Mouse (Mus musculus) forebrain, embryonic 13.5 days (tissue): ENCODE results near the gene Ttc38. TPM values are rescaled to one million over a fixed set of nuclear protein-coding genes. Genes with fewer than 3 reads are reported as not detected.

Experiments used
- ATAC-seq: fragments of 200-750 bp; cut with Nextera tagmentation; 2 replicates; pipeline ENCODE4 v1.8.0; 2017
- H3K27ac ChIP-seq: fragments of 300-500 bp; sonication (generic); 2 replicates; pipeline ENCODE4 v1.5.1; 2015; ENCODE audit warnings: inconsistent platforms, mild to moderate bottlenecking, moderate library complexity
- H3K27me3 ChIP-seq: fragments of 300-500 bp; sonication (generic); 2 replicates; pipeline ENCODE4 v1.6.1; 2015; ENCODE audit warnings: mild to moderate bottlenecking, inconsistent platforms
- H3K36me3 ChIP-seq: fragments of 300-500 bp; sonication (generic); 2 replicates; pipeline ENCODE4 v1.6.1; 2015; ENCODE audit warnings: mild to moderate bottlenecking, inconsistent platforms; ENCODE audit not compliant: poor library complexity, severe bottlenecking
- H3K4me1 ChIP-seq: fragments of 300-500 bp; sonication (generic); 2 replicates; pipeline ENCODE4 v1.6.1; 2015; ENCODE audit warnings: inconsistent platforms
- H3K4me2 ChIP-seq: fragments of 300-500 bp; sonication (generic); 2 replicates; pipeline ENCODE4 v1.6.1; 2015; ENCODE audit warnings: inconsistent platforms, mild to moderate bottlenecking, moderate library complexity
- H3K4me3 ChIP-seq: fragments of 300-500 bp; sonication (generic); 2 replicates; pipeline ENCODE4 v1.5.1; 2015; ENCODE audit warnings: mild to moderate bottlenecking, inconsistent platforms
- H3K9ac ChIP-seq: fragments of 300-500 bp; sonication (generic); 2 replicates; pipeline ENCODE4 v1.6.1; 2015; ENCODE audit warnings: mild to moderate bottlenecking, inconsistent platforms
- H3K9me3 ChIP-seq: fragments of 300-500 bp; sonication (generic); replicated peaks from 2 replicates; pipeline ENCODE4 v1.6.1; 2016; ENCODE audit warnings: inconsistent platforms
- WGBS: fragments of 180-500 bp; shearing (Covaris S2); methylation state at CpG from one replicate; pipeline ENCODE4 v1.1.7; 2015; 5-methylcytosine and 5-hydroxymethylcytosine counted together
- polyA plus RNA-seq: library from polyadenylated mRNA; unstranded; fragments of >200 nt; fragmentation: Nextera tagmentation; extraction: Ambion mirVana; gene quantifications from 2 replicates; pipeline ENCODE4 v1.2.1, GENCODE M21; 2015

Ttc38 gene
- 2.9 and 3.4 TPM in 2 replicates for polyA plus RNA-seq

DNA sequence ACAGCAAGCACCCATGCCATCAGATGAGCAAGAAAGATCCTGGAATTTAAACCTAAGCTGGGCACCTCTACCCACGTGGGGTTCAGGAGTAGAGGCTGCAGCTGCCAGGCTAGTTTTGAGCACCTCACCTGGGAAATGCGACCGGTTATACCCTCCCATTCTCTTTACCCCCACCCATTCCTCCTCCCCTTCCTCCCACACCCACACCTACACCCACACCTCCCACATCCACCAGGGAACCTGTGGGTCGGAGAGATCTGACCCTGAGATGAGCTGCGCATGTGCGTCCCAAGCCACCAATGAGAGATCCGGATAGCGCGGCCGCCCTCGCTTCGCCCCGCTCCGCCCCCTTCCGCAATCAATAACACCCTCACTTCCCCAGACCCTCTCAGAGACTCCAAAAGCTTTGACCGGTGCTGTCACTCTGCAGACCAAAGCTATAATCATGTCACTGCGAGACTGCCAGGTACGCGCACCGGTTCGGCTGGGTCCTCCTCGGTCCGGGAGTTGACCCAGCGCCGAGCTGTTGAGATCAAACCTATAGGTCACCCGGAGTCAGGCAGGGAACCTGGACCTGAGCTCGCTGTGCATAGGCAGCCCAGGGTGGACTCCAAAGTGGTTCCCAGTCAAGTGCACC is at the start of gene Ttc38:
TSS of gene Ttc38 (plus strand) at position 353 of the 637 bp plus-strand sequence.
- Histone ChIP-seq H3K4me3 (peak within 1 kb of the TSS; percentile 51), H3K27me3 (no peaks in the 10 kb centered on the region; the same call in 1 of the 2 replicates), H3K36me3 (no peaks in the 10 kb centered on the region), H3K9ac (peak within 1 kb of the TSS; percentile 77), H3K4me1 (peaks cover 12% of the 10 kb centered on the region), H3K9me3 (no peaks in the 10 kb centered on the region), H3K4me2 (peak within 1 kb of the TSS; percentile 82), H3K27ac (no peak within 1 kb of the TSS; the same call in 1 of the 2 replicates)
- ATAC-seq = peak; percentile 91
- WGBS = 1% methylated on average over 27 of the region's 27 CpGs

DNA sequence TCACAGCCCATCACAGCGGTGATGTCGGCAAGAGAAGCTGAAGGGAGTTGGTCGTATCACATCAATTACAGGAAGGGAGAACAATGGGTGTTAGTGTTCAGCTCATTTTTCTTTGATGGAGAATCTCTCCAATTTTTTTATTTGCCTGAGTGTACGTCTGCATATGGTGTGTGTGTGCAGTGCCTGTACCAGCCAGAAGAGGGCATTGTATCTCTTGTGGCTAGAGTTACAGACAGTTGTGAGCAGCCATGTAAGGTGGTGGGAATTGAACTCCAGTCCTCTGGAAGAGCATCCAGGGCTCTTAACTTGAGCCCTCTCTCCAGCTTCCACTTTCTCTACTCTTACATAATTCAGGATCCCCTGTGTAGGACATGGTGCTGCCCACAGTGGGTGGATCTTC is 49.0 kb upstream of the Ttc38 start:
- no peak for ATAC-seq
- Histone ChIP-seq H3K27me3 (no peaks in the 10 kb centered on the region), H3K9me3 (no peaks in the 10 kb centered on the region), H3K9ac (no peak overlapping the region), H3K4me1 (no peaks in the 10 kb centered on the region), H3K36me3 (no peaks in the 10 kb centered on the region), H3K4me3 (no peak overlapping the region), H3K27ac (no peak overlapping the region), H3K4me2 (no peak overlapping the region)
- 96% methylated on average over 4 of the region's 4 CpGs for WGBS

DNA sequence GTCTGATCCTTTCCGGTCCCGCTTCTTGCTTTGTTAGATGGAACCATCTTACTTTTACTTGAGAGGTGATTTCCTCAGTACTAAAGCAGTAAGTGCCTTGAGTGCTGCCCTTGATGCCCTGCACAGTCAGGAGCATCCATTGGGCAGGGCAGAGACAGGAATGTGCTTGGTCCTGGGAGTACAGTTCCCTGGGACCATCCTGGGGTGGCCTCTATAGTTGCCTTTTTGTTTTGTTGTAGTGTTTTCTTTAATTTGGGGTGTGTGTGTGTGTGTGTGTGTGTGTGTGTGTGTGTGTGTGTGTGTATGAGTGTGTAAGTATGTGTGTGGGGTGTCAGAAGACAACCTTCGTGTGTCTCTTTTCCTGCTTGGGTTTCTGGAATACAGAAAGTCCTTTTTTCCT is 47.8 kb upstream of the Ttc38 start:
- no peak overlapping the region for H3K4me3 ChIP-seq
- H3K36me3 ChIP-seq = no peaks in the 10 kb centered on the region
- H3K27ac ChIP-seq = no peak overlapping the region
- no peak overlapping the region for H3K9ac ChIP-seq
- no peak for ATAC-seq
- H3K27me3 ChIP-seq = no peaks in the 10 kb centered on the region
- no peaks in the 10 kb centered on the region for H3K4me1 ChIP-seq
- 95% methylated on average over 3 of the region's 3 CpGs for WGBS
- no peak overlapping the region for H3K4me2 ChIP-seq
- H3K9me3 ChIP-seq = no peaks in the 10 kb centered on the region

DNA sequence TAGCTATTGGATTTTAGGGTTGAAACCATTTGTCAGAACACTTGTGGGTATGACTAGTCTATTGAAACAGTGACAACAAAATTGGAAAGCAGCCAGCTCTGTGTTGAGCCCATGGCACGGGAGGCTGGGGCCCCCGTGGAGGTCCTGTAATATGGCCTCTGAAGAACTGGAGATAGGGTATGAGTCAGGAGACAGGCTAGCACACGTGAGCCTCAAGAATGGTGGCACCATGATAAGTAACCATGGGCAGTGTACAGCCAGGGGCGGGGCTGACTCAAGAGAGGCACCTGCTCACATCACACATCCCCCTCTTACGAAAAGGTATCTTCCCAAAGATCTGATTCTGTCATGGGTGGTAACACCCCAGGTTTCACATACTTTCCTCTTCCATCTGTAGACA is 45.4 kb upstream of the Ttc38 start:
- Histone ChIP-seq H3K36me3 (no peaks in the 10 kb centered on the region), H3K4me3 (no peak overlapping the region), H3K4me2 (no peak overlapping the region), H3K4me1 (no peaks in the 10 kb centered on the region), H3K27ac (no peak overlapping the region), H3K27me3 (no peaks in the 10 kb centered on the region), H3K9ac (no peak overlapping the region), H3K9me3 (no peaks in the 10 kb centered on the region)
- no peak for ATAC-seq
- WGBS = 68% methylated on average over 5 of the region's 5 CpGs

DNA sequence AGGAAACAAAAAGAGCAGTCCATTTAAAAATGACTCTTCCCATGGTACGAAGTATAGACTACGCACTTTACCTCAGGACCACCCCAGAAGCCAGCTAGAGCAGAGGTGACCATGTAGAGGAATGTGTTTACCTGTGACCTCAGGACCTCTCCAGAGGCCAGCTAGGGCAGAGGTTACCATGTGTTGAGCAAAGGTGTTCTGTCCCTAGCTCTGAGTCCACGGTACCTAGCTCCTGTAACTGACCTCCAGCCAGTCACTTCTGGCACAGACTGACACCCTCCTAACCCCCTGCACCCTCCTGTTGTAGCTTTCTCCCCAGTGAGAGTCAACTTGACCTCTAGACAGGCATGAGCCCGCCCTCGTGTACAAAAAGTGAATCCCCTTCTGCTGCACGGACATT is 44.6 kb upstream of the Ttc38 start:
- Histone ChIP-seq H3K9me3 (no peaks in the 10 kb centered on the region), H3K27me3 (no peaks in the 10 kb centered on the region), H3K4me2 (no peak overlapping the region), H3K27ac (no peak overlapping the region), H3K4me1 (no peaks in the 10 kb centered on the region), H3K36me3 (no peaks in the 10 kb centered on the region), H3K9ac (no peak overlapping the region), H3K4me3 (no peak overlapping the region)
- ATAC-seq = no peak
- WGBS = 92% methylated on average over 6 of the region's 6 CpGs

DNA sequence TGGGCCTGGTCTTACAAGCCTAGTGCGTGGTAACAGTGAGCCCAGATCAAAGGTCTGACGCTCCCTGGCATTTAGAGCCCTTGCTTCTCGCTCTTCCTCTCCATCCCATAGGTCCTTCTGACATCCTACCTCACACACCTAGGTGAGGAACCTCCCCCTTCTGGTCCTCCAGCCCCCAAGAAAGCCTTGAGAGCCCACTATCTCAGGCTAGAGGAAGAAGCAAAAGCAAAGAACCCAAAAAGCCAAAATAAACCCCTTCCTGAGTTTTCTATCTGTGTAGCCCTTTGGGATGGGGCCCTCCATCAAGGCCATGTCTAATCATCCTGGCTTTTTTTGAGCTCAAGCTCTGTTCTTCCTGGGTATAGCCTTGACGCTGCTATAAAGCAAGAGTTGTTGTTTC is 44.1 kb upstream of the Ttc38 start:
- H3K4me2 ChIP-seq = no peak overlapping the region
- no peak overlapping the region for H3K9ac ChIP-seq
- H3K4me1 ChIP-seq = no peaks in the 10 kb centered on the region
- 87% methylated on average over 4 of the region's 4 CpGs for WGBS
- no peaks in the 10 kb centered on the region for H3K27me3 ChIP-seq
- no peaks in the 10 kb centered on the region for H3K36me3 ChIP-seq
- no peak overlapping the region for H3K4me3 ChIP-seq
- no peaks in the 10 kb centered on the region for H3K9me3 ChIP-seq
- H3K27ac ChIP-seq = no peak overlapping the region
- no peak for ATAC-seq

DNA sequence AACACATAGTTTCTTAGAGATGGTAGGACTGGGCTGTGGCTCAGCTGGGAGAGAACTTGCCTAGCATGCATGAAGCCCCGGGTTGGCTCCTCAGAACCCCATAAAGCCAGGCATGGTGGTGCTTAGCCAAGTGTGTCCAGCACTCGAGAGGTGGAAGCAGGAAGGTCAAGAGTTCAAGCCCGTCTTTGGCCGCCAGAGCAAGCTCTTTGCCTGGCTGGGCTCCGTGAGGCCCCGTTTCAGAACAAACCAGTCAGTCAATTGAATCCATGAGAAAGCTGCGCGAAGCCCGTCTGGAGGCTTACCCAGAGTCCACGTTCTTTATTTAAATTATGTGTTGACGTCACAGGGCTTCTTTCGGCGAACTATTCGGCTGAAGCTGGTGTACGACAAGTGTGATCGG is 43.5 kb upstream of the Ttc38 start:
- no peaks in the 10 kb centered on the region for H3K27me3 ChIP-seq
- WGBS = 84% methylated on average over 16 of the region's 16 CpGs
- ATAC-seq = no peak

DNA sequence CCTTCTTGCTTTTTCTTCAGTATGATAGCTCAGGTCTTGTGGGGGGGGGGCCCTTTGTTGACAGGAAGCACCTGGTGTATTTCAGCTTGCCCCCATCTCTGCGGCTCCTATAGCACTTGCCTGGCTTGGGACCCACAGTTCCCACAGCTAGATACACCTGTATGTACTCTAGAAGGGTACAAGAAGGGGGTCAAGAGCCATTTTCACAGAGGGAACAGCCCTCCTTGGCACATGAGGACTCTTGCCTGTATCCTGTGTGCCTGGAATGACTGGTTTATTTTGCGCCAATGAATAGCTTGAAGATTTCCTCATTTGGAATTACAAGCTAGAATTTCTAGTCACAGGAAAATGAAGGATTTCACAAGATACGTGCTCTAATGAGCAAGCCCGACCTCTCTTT is 40.7 kb upstream of the Ttc38 start:
- Histone ChIP-seq H3K36me3 (no peaks in the 10 kb centered on the region), H3K27ac (no peak overlapping the region), H3K4me2 (no peak overlapping the region), H3K9me3 (no peaks in the 10 kb centered on the region), H3K4me3 (no peak overlapping the region), H3K4me1 (no peaks in the 10 kb centered on the region), H3K9ac (no peak overlapping the region), H3K27me3 (no peaks in the 10 kb centered on the region)
- WGBS = 86% methylated on average over 4 of the region's 4 CpGs
- no peak for ATAC-seq

More for the DNA sequence above, 43.5 kb upstream of the Ttc38 start:
- Histone ChIP-seq H3K4me3 (no peak overlapping the region), H3K27ac (no peak overlapping the region), H3K4me2 (no peak overlapping the region), H3K9me3 (no peaks in the 10 kb centered on the region), H3K9ac (no peak overlapping the region), H3K36me3 (no peaks in the 10 kb centered on the region), H3K4me1 (no peaks in the 10 kb centered on the region)

DNA sequence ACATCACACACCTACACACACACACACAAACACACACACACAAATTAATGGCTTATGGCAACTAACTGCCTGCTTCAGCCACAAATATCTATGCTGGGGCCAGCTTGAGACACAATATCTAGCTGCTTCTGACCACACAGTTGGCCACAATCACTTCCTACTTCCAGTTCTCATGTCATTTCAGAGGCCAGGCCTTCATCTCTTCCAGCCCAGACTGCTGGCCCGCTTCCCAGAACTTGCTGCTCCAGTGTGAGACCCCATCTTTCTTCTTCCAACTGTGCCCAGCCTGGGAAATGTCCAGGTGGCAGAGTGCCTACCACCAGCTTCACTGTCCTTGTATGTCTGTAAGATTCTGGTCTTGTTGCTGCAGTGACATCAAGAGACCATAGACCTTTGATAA is 39.3 kb upstream of the Ttc38 start:
- no peak for ATAC-seq
- no peak overlapping the region for H3K27ac ChIP-seq
- H3K9me3 ChIP-seq = no peaks in the 10 kb centered on the region
- 62% methylated on average over 1 of the region's 1 CpGs for WGBS
- no peaks in the 10 kb centered on the region for H3K27me3 ChIP-seq
- no peaks in the 10 kb centered on the region for H3K36me3 ChIP-seq
- no peak overlapping the region for H3K4me3 ChIP-seq
- H3K4me2 ChIP-seq = no peak overlapping the region
- no peaks in the 10 kb centered on the region for H3K4me1 ChIP-seq
- no peak overlapping the region for H3K9ac ChIP-seq

DNA sequence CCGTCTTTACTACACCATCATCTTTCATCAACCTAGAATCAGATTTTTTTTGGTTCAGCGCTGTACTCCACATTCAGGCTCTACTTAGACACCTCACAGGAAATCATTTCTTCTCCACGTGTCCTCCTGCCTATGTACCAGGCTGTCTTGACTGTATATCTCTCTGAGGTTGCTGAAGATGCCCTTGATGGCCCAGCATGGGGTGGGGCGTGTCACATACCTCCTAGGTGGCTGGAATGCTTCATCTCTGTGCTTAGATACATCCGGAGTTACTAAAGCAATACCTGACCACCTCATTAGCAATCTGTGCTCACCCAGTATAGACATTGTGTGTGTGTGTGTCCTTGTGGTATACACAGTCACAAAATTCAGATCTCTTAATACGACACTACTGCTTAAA is 36.6 kb upstream of the Ttc38 start:
- Histone ChIP-seq H3K36me3 (no peaks in the 10 kb centered on the region), H3K27me3 (no peaks in the 10 kb centered on the region), H3K4me2 (no peak overlapping the region), H3K9ac (no peak overlapping the region), H3K27ac (no peak overlapping the region), H3K9me3 (no peaks in the 10 kb centered on the region), H3K4me1 (no peaks in the 10 kb centered on the region), H3K4me3 (no peak overlapping the region)
- WGBS = 82% methylated on average over 6 of the region's 6 CpGs
- no peak for ATAC-seq

DNA sequence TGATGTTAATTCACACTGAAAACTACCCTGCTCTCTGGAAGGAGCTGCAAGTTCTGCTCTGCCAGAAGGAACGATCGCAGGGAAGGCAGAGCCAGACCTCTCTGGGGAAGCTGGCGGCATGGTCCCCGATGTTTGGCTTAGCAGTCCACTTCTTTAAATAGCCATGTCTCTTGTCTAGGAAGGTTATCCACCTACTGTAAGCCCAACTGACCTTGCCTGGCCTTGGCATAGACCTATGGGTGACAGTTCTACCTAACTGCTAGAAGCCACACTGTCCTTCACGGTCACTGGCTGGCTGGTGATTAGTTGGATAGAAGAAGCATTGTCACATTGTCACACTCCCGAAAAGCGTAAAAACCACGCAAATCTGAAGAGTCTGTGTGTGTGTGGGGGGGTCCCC is 33.4 kb upstream of the Ttc38 start:
- WGBS = 95% methylated on average over 8 of the region's 8 CpGs
- no peak overlapping the region for H3K27ac ChIP-seq
- no peaks in the 10 kb centered on the region for H3K9me3 ChIP-seq
- no peak overlapping the region for H3K9ac ChIP-seq
- ATAC-seq = no peak
- 0 out of 2 replicates have a peak, but pooled peaks cover 4% of the 10 kb centered on the region for H3K4me1 ChIP-seq
- H3K27me3 ChIP-seq = no peaks in the 10 kb centered on the region
- no peaks in the 10 kb centered on the region for H3K36me3 ChIP-seq
- no peak overlapping the region for H3K4me3 ChIP-seq
- no peak overlapping the region for H3K4me2 ChIP-seq

DNA sequence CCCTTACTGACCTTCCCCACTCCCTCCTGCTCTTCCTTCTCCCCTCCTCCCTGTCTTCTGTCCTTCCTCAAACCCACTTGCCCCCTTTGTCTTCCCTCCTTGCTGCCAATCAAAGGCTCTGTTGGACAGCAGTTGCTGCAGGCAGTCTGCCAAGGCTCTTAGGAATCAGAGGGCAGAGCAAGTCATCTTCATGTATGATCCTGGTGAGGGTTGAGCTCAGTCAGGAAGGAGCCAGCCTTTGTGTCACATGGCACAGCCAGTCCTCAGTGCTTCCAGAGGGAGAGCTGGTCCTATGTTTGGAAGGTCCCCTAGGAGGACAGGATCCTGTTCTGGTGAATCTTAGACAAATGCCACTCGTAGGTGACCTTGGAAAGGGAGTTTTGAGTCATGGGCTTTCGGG is 29.2 kb upstream of the Ttc38 start:
- no peaks in the 10 kb centered on the region for H3K27me3 ChIP-seq
- 79% methylated on average over 2 of the region's 2 CpGs for WGBS
- H3K4me1 ChIP-seq = 0 out of 2 replicates have a peak, but pooled peaks cover 4% of the 10 kb centered on the region
- no peaks in the 10 kb centered on the region for H3K9me3 ChIP-seq
- ATAC-seq = no peak
- H3K4me2 ChIP-seq = no peak overlapping the region
- no peak overlapping the region for H3K9ac ChIP-seq
- H3K36me3 ChIP-seq = no peaks in the 10 kb centered on the region
- no peak overlapping the region for H3K4me3 ChIP-seq
- H3K27ac ChIP-seq = no peak overlapping the region

DNA sequence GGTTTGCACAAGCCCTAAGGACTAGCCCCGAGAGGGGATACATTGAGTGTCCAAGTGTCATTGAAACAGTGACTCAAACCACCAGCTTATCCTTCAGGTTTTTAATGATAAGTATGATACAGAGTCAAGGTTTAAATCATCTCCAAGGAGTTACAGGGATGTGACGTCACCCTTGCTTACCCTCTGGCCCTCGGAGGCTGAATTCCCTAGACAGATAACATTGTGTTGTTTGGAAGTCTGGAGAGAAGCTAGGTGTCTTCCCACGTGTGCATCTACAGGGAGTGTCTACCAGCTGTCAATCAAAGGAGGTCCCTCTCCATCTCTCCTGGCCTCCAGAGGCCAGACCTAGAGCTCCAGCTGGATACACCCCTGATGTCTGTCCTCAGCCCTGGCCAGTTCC is 25.2 kb upstream of the Ttc38 start:
- Histone ChIP-seq H3K4me3 (no peak overlapping the region), H3K4me1 (peaks cover 14% of the 10 kb centered on the region), H3K27ac (no peak overlapping the region), H3K9me3 (no peaks in the 10 kb centered on the region), H3K36me3 (no peaks in the 10 kb centered on the region), H3K27me3 (no peaks in the 10 kb centered on the region), H3K9ac (no peak overlapping the region), H3K4me2 (no peak overlapping the region)
- no peak for ATAC-seq
- 89% methylated on average over 4 of the region's 4 CpGs for WGBS
